In the genomic region with DNA sequence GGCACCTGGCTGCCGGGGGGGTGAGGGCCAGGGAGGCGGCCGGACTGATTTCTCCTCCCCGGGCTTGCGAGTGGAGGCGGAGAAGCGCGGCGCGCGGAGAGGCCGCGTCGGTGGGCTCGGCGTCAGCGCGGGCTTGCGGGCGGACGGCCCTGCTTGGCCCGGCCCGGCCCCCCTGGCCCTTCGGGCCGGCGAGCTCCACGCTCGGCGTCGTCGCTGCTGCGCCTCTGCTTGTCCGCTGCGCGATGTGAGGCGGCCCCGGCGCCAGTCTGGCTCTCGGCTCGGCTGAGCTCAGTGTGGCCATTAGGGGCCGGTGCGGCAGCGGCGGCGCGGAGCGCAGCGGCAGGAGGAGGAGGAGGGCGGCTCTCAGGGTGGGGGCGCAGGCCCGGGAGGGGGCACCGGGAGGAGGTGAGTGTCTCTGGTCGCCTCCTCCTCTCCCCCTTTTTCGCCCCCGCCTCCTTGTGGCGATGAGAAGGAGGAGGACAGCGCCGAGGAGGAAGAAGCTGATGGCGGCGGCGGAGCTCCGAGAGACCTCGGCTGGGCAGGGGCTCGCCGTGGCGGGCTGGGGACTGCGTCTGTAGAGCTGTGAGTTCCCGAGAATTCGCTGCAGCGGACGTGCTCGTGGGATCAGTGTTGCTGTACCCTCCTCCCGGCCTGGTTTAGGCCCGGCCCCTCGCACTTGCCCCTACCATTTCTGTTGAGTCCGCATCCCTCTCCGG, we compare ENCODE assay signal across 8 mouse cellular contexts. TPM values are rescaled to one million over a fixed set of nuclear protein-coding genes. Genes with fewer than 3 reads are reported as not detected.
DNase-seq lines count a peak whose midpoint lies in the region; ATAC-seq and TF ChIP-seq lines count a peak whose summit lies in the region.

No protein-coding gene starts in this region.

- no peak for TF ChIP-seq EP300 in liver, embryonic 14.5 days (IDR thresholded peaks at IDR 0.05; ENCODE audit: low read depth)

- peaks cover 28% of the 10 kb centered on the region for H3K36me3 ChIP-seq in forebrain, embryonic 10.5 days (replicated peaks)
- H3K36me3 ChIP-seq in heart, embryonic 15.5 days = no peaks in the 10 kb centered on the region
- H3K36me3 ChIP-seq in liver, embryonic 14.5 days (replicated peaks; ENCODE audit: control insufficient read depth, insufficient read depth, low read depth) = peaks cover 14% of the 10 kb centered on the region
- no peaks in the 10 kb centered on the region for H3K36me3 ChIP-seq in neural tube, embryonic 11.5 days (ENCODE audit: control insufficient read depth, insufficient read depth, low read length)
- H3K36me3 ChIP-seq in stomach, embryonic 16.5 days (ENCODE audit: control insufficient read depth, insufficient read depth, low read length) = no peaks in the 10 kb centered on the region

- peak; percentile 42 for ATAC-seq in CD4-positive, CD25-positive, alpha-beta regulatory T cell, adult 4 months
- peak; percentile 61 for ATAC-seq in heart, embryonic 15.5 days (replicated peaks; ENCODE audit: insufficient number of reproducible peaks, insufficient read depth, low FRiP score, low read depth)
- peak; percentile 59 for ATAC-seq in liver, embryonic 14.5 days (ENCODE audit: insufficient read depth)
- ATAC-seq in neural tube, embryonic 11.5 days (ENCODE audit: insufficient read depth, low FRiP score, low TSS enrichment) = peak; percentile 56
- ATAC-seq in stomach, embryonic 16.5 days (ENCODE audit: insufficient read depth, low FRiP score) = peak; percentile 72

- H3K9ac ChIP-seq in heart, embryonic 15.5 days = peak overlapping the region; percentile 99
- H3K9ac ChIP-seq in liver, embryonic 14.5 days (replicated peaks) = peak overlapping the region; percentile 95
- peak overlapping the region; percentile 100 for H3K9ac ChIP-seq in neural tube, embryonic 11.5 days (ENCODE audit: low read length)
- H3K9ac ChIP-seq in stomach, embryonic 16.5 days (ENCODE audit: low read length) = peak overlapping the region; percentile 100

- peak overlapping the region; percentile 63 for H3K4me2 ChIP-seq in heart, embryonic 15.5 days
- peak overlapping the region; percentile 97 for H3K4me2 ChIP-seq in liver, embryonic 14.5 days (ENCODE audit: low read depth)
- H3K4me2 ChIP-seq in neural tube, embryonic 11.5 days (ENCODE audit: low read depth) = peak overlapping the region; percentile 78
- peak overlapping the region; percentile 70 for H3K4me2 ChIP-seq in stomach, embryonic 16.5 days (ENCODE audit: low read depth, low read length)

- H3K27me3 ChIP-seq in forebrain, embryonic 10.5 days (ENCODE audit: poor library complexity, severe bottlenecking) = no peaks in the 10 kb centered on the region
- no peaks in the 10 kb centered on the region for H3K27me3 ChIP-seq in heart, embryonic 15.5 days
- no peaks in the 10 kb centered on the region for H3K27me3 ChIP-seq in liver, embryonic 14.5 days (ENCODE audit: control insufficient read depth, insufficient read depth, low read length)
- no peaks in the 10 kb centered on the region for H3K27me3 ChIP-seq in neural tube, embryonic 11.5 days (ENCODE audit: control insufficient read depth, insufficient read depth, low read length)
- H3K27me3 ChIP-seq in stomach, embryonic 16.5 days (ENCODE audit: control insufficient read depth, insufficient read depth, low read length) = no peaks in the 10 kb centered on the region

- peak overlapping the region; percentile 100 for H3K27ac ChIP-seq in forebrain, embryonic 10.5 days
- peak overlapping the region; percentile 100 for H3K27ac ChIP-seq in heart, embryonic 15.5 days
- peak overlapping the region; percentile 87 for H3K27ac ChIP-seq in liver, embryonic 14.5 days
- peak overlapping the region; percentile 100 for H3K27ac ChIP-seq in neural tube, embryonic 11.5 days (ENCODE audit: low read depth, low read length)
- peak overlapping the region; percentile 100 for H3K27ac ChIP-seq in stomach, embryonic 16.5 days (ENCODE audit: low read length)

- H3K4me3 ChIP-seq in forebrain, embryonic 10.5 days = peak overlapping the region; percentile 82
- H3K4me3 ChIP-seq in heart, embryonic 15.5 days = peak overlapping the region; percentile 99
- peak overlapping the region; percentile 81 to 89 for H3K4me3 ChIP-seq in liver, embryonic 14.5 days (ENCODE audit: insufficient read depth in 1 of 2, low read depth in 2 of 2, low read length in 2 of 2)
- peak overlapping the region; percentile 99 for H3K4me3 ChIP-seq in neural tube, embryonic 11.5 days (ENCODE audit: low read depth, low read length)
- peak overlapping the region; percentile 75 for H3K4me3 ChIP-seq in stomach, embryonic 16.5 days (replicated peaks; ENCODE audit: low read length)

- WGBS in forebrain, embryonic 10.5 days = under 1% methylated on average over 70 of the region's 77 CpGs
- WGBS in heart, embryonic 15.5 days = under 1% methylated on average over 67 of the region's 77 CpGs
- WGBS in liver, embryonic 14.5 days (ENCODE audit: insufficient replicate concordance) = under 1% methylated on average over 61 of the region's 77 CpGs
- WGBS in neural tube, embryonic 11.5 days = 0% methylated on average over 52 of the region's 77 CpGs
- under 1% methylated on average over 72 of the region's 77 CpGs for whole genome bisulfite sequencing in stomach, embryonic 16.5 days

- no peaks in the 10 kb centered on the region for H3K9me3 ChIP-seq in forebrain, embryonic 10.5 days
- H3K9me3 ChIP-seq in heart, embryonic 15.5 days (replicated peaks) = no peaks in the 10 kb centered on the region
- H3K9me3 ChIP-seq in liver, embryonic 14.5 days (ENCODE audit: control insufficient read depth, low read length) = no peaks in the 10 kb centered on the region
- no peaks in the 10 kb centered on the region for H3K9me3 ChIP-seq in neural tube, embryonic 11.5 days (ENCODE audit: control insufficient read depth, low read length)
- H3K9me3 ChIP-seq in stomach, embryonic 16.5 days (replicated peaks; ENCODE audit: control insufficient read depth, low read length) = no peaks in the 10 kb centered on the region

- peaks cover 31% of the 10 kb centered on the region for H3K4me1 ChIP-seq in forebrain, embryonic 10.5 days
- peaks cover 20% of the 10 kb centered on the region for H3K4me1 ChIP-seq in heart, embryonic 15.5 days (replicated peaks)
- peaks cover 6% of the 10 kb centered on the region in 2 experiments for H3K4me1 ChIP-seq in liver, embryonic 14.5 days (replicated peaks; ENCODE audit: control insufficient read depth in 2 of 2, insufficient read depth in 2 of 2, low read length in 1 of 2)
- peaks cover 3% of the 10 kb centered on the region; the same call in 1 of the 2 replicates for H3K4me1 ChIP-seq in neural tube, embryonic 11.5 days (ENCODE audit: control insufficient read depth, insufficient read depth, low read length)
- H3K4me1 ChIP-seq in stomach, embryonic 16.5 days (ENCODE audit: control insufficient read depth, insufficient read depth, low read length) = peaks cover 8% of the 10 kb centered on the region; the same call in 1 of the 2 replicates

- DNase-seq in c-Kit-negative CD71-positive TER-119-positive erythroid progenitor cells, embryonic 14.5 days (ENCODE audit: low read depth, low spot score) = peak; percentile 58
- peak; percentile 79 for DNase-seq in forebrain, embryonic 10.5 days (ENCODE audit: extremely low spot score, low spot score)
- DNase-seq in kidney, postnatal 25 days = peak; percentile 81 to 94
- peak; percentile 66 to 75 (median 69) for DNase-seq in liver, embryonic 14.5 days (ENCODE audit: low read depth in 3 of 3, low spot score in 3 of 3)
- peak; percentile 86 for DNase-seq in neural tube, embryonic 11.5 days (ENCODE audit: low spot score)

- peak; percentile 56 for TF ChIP-seq CTCF in liver, embryonic 14.5 days (IDR thresholded peaks at IDR 0.05; ENCODE audit: low read depth)

RNA-seq across cellular contexts. Expression of gene Ep300, which starts 0.8 kb away (rescaled TPM):
- 10 to 100 TPM; 15.9 to 18.2 TPM for polyA plus RNA-seq in CD4-positive, CD25-positive, alpha-beta regulatory T cell, adult 4 months (2017; shearing (Covaris generic))
- 16.3 and 19.8 TPM in 2 replicates for polyA plus RNA-seq in forebrain, embryonic 10.5 days (2016; fragmentation: Nextera tagmentation; extraction: Ambion mirVana)
- 9.4 and 12.6 TPM in 2 replicates for polyA plus RNA-seq in heart, embryonic 15.5 days (2015; fragmentation: Nextera tagmentation; extraction: Ambion mirVana)
- 11.0 and 13.4 TPM in 2 replicates for polyA plus RNA-seq in liver, embryonic 14.5 days (2012; rRNA removed)
- 6.1 and 7.5 TPM in 2 replicates for polyA plus RNA-seq in liver, embryonic 14.5 days (2014; fragmentation: Nextera tagmentation; extraction: Ambion mirVana)
- polyA plus RNA-seq in neural tube, embryonic 11.5 days (2014; fragmentation: Nextera tagmentation; extraction: Ambion mirVana) = 25.4 and 29.6 TPM in 2 replicates
- 15.1 and 15.3 TPM in 2 replicates for polyA plus RNA-seq in stomach, embryonic 16.5 days (2015; fragmentation: Nextera tagmentation; extraction: Ambion mirVana)

Comparison
In these comparisons a context has a peak if more than half of its experiments do, and no peak if none do; other contexts are left out.
1. Peak in every context shown above with its lines: DNase-seq, ATAC-seq, H3K4me3 ChIP-seq and H3K27ac ChIP-seq.